Mouse (Mus musculus) B cell, adult 67 days (primary cell): ENCODE measurements around the gene Fbxl3. TPM values are rescaled to one million over a fixed set of nuclear protein-coding genes. Genes with fewer than 3 reads are reported as not detected.

Experiments used
- total RNA-seq, 2 experiments: library from RNA; stranded (reverse); gene quantifications; 4 replicates each; pipeline ENCODE4 v1.2.4; 2023

Gene Fbxl3
- 100 to 1,000 TPM; 151 to 177 TPM for total RNA-seq

DNA sequence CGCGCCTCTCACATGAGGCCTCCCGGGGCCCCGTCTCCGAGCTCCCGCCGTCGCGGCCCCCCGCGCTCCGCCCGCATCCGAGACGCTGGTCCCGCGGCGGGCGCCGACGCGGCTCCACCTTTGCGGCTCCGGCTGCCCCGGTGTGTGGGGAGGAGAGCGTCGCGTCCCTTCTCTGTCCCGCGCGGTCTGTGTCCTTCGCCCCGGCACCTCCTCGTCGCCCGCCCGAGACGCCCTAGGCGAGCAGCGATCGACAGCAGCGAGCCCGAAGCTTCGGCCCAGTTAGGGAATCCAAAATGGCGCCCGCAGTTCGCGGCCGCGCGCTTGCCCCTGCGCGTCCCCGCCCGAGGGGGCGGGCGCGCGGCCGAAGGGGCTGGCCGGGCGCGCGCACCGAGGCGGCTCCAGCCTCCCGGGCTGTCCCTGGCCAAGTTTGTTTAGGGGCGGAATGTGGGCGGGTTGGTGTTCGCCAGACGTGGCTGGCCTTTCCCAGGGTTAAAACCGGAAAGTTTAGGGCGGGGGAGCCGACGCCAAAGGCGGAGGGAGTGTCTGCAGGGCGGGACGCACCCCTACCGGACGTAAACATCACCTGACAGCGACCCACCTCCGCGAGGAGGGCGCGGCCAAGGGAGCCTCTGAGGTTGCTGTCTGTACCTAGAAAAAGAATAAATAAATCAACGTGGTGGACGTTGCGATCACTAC is at the start of gene Fbxl3:
Gene Fbxl3, minus strand, starts transcription at position 329 of the 696 bp plus-strand sequence.

DNA sequence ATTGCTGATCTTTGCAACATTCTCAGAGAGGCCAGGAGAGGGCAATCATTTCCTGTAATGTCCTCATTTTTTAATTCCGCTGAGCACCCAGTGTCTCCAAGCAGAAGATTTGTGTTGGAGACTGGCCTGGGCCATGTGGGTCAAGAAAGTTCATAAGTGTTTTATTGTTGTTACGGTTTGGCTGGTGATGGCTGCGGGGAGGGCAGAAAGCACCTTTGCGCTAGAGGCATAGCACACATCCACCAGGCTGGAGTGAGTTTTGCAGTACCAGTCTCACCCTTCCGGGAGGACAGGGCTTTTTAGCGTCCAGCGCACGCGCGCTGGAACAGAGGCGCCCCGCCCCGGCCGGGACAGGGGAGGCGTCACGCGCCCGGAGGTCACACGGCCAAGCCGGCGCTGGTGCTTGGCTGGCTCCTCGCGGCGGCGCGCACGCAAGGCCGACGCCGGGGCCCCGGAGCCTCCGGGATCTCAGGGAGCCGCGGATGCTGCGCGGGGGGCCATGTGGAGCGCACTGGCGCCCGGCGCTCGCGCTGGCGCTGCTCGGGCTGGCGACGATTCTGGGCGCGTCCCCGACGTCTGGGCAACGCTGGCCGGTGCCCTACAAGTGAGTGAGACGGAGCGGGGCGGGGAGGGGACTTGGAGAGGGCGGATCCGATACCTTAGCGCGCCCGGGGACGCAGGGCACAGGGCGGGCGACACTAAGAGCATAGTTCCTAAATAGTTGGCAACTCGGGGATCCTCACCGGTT is 29.3 kb downstream of the Fbxl3 start, which contains the start of gene Cln5:
Gene Cln5, plus strand, starts transcription at position 353 of the 748 bp plus-strand sequence.

DNA sequence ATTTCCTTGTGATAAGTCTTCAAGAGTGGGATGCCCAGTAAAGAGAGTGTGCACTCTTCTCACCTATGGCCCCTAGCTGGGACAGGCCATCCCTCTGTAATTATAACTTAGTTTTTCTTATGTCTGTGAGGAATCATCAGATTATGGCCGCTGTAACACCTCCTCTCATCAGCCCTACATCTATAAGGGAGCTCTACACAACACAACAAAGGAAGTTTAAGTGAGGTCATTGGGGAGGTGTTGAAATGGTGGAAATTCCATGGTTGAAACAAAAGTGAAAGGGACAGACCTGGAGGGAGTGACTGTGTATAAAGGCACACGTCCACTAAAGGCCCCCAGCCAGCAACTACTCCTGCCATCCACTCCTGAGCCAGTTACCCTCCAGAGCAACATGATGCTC is 52.7 kb downstream of the Fbxl3 start, which contains the start of gene Acod1:
Gene Acod1, plus strand, starts transcription at position 301 of the 400 bp plus-strand sequence.

Other genes starting within 250 kb of the Fbxl3 start
- 100 to 1,000 TPM; 142 to 170 TPM for gene Kctd12, start 116.9 kb downstream of the Fbxl3 start, total RNA-seq
- not detected for gene Acod1, start 52.6 kb downstream of the Fbxl3 start, total RNA-seq
- gene Cln5, start 29.4 kb downstream of the Fbxl3 start, total RNA-seq, result 10 to 100 TPM; 52.3 to 54.8 TPM
- 100 to 1,000 TPM; 134 to 145 TPM for gene Mycbp2, start 247.2 kb upstream of the Fbxl3 start, total RNA-seq